Mouse (Mus musculus): ENCODE measurements around the gene Mab21l2. TPM values are rescaled to one million over a fixed set of nuclear protein-coding genes. Genes with fewer than 3 reads are reported as not detected.
A peak's percentile ranks its signal among the peaks of the same experiment; 100 is the strongest.

Mab21l2 gene
- total and polyA plus RNA-seq, 3 experiments, result 0.08 TPM; not detected in 2

- TF ChIP-seq TCF12 (IDR thresholded peaks at IDR 0.05; ENCODE audit: low read depth, low read length) (peak; percentile 35; the same call in 1 of the 2 replicates), UBTF (IDR thresholded peaks at IDR 0.05; ENCODE audit: low read depth, low read length) (no peak), JUND (conservative IDR thresholded peaks at IDR 0.05; ENCODE audit: low read depth, low read length) (0 out of 2 replicates have a peak, but pooled peaks have one; percentile 23), CHD1 (IDR thresholded peaks at IDR 0.05; ENCODE audit: low read depth, low read length) (no peak), BHLHE40 (IDR thresholded peaks at IDR 0.05; ENCODE audit: low read depth, low read length) (no peak), CTCF (conservative IDR thresholded peaks at IDR 0.05 in 1 of 2, IDR thresholded peaks at IDR 0.05 in 1 of 2; ENCODE audit: low read depth in 2 of 2, low read length in 2 of 2) (0 out of 4 replicates have a peak, but pooled peaks of 1 of the 2 experiments have one; percentile 22), SMC3 (IDR thresholded peaks at IDR 0.05; ENCODE audit: low read depth, low read length) (no peak), EP300 (IDR thresholded peaks at IDR 0.05; ENCODE audit: low read length) (no peak), MXI1 (IDR thresholded peaks at IDR 0.05; ENCODE audit: low read depth, low read length) (no peak), TBP (conservative IDR thresholded peaks at IDR 0.05; ENCODE audit: low read depth, low read length) (no peak), ELF1 (IDR thresholded peaks at IDR 0.05; ENCODE audit: low read depth, low read length) (peak; percentile 9; the same call in 1 of the 2 replicates), ZMIZ1 (IDR thresholded peaks at IDR 0.05; ENCODE audit: low read depth, low read length) (no peak), SIN3A (IDR thresholded peaks at IDR 0.05; ENCODE audit: low read length) (no peak), ZNF384 (IDR thresholded peaks at IDR 0.05; ENCODE audit: low read depth, low read length) (no peak), MAX (IDR thresholded peaks at IDR 0.05; ENCODE audit: low read length) (no peak), IRF4 (IDR thresholded peaks at IDR 0.05; ENCODE audit: low read depth, low read length) (peak; percentile 67), POLR2A (IDR thresholded peaks at IDR 0.05; ENCODE audit: low read depth, low read length) (no peak), RAD21 (IDR thresholded peaks at IDR 0.05; ENCODE audit: low read depth, low read length) (no peak; the same call in 1 of the 2 replicates), JUN (IDR thresholded peaks at IDR 0.05; ENCODE audit: insufficient read depth, low read depth, low read length) (no peak), CHD2 (IDR thresholded peaks at IDR 0.05; ENCODE audit: low read length) (no peak), PAX5 (IDR thresholded peaks at IDR 0.05; ENCODE audit: low read length) (no peak), GABPA (IDR thresholded peaks at IDR 0.05; ENCODE audit: insufficient replicate concordance, low read depth, low read length) (no peak)
- DNase-seq (ENCODE audit: extremely low read depth), result peak; percentile 55
- no peaks in the 10 kb centered on the region for H3K36me3 ChIP-seq (replicated peaks in 1 of 2; ENCODE audit: control insufficient read depth in 1 of 2, insufficient read depth in 1 of 2, low read length in 1 of 2)
- H3K4me1 ChIP-seq (ENCODE audit: control insufficient read depth in 1 of 2, insufficient read depth in 2 of 2), result peaks cover 0 to 14% of the 10 kb centered on the region in 2 experiments; a peak in 3 of 4 replicates
- H3K27me3 ChIP-seq (replicated peaks), result no peaks in the 10 kb centered on the region
- dilution Hi-C loops (cut with MboI; ENCODE audit: extremely low pct_ligation_motif_present, extremely low pct_unique_long_range_greater_than_20kb, low sequenced_read_pairs), result no loop called here
- no peak overlapping the region for H3K9ac ChIP-seq (ENCODE audit: insufficient read depth, low read depth)
- H3K27ac ChIP-seq (ENCODE audit: insufficient read depth, low read depth), result no peak overlapping the region
- no peaks in the 10 kb centered on the region for H3K9me3 ChIP-seq (replicated peaks; ENCODE audit: low read length)
- no peaks in the 10 kb centered on the region for H3K79me2 ChIP-seq (replicated peaks; ENCODE audit: control insufficient read depth, extremely low read depth, insufficient read depth, poor library complexity, severe bottlenecking)
- H3K4me2 ChIP-seq (ENCODE audit: insufficient read depth, low read depth, poor library complexity, severe bottlenecking), result peak overlapping the region; percentile 42; the same call in 1 of the 2 replicates
- in situ Hi-C loops (cut with MboI; ENCODE audit: low pct_ligation_motif_present, low pct_unique_long_range_greater_than_20kb, low sequenced_read_pairs), result no loop called here
- no peak overlapping the region for H3K4me3 ChIP-seq (replicated peaks in 1 of 3; ENCODE audit: low read depth in 2 of 3, low read length in 2 of 3, poor library complexity in 1 of 3)
These were observed 9.5 kb downstream of the Mab21l2 start for GRCm38 (mm10) chr3:86538645-86539554.
